In the genomic region with DNA sequence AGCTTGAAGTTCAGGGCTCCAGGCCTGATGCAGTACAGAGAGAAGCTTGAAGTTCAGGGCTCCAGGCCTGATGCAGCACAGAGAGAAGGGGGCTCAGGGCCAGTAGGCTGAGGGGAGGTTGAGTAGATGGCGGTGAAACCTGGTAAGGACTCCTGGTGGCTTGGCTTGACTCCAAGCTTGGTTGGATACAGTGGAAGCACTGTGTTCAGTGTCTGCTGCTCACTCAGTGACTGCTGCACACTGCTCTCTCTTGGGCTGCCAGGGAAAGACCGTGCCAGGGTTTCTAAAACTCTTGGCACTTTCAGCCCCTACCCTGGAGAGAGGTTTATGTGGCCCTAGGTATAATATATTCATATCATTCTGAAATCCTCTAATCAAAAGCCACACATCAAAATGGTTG, we compare ENCODE assay signal across 11 mouse cellular contexts.
DNase-seq lines count a peak whose midpoint lies in the region; ATAC-seq and TF ChIP-seq lines count a peak whose summit lies in the region.
"Had no signal": no experiment of that assay in that cellular context is flagged by ENCODE, and none has a peak within 500 bp of the region (broad histone marks: within the 10 kb centered on the region; RNA-seq: fewer than 3 reads in every experiment).

No protein-coding gene starts in this region.

- ATAC-seq in hindbrain, embryonic 13.5 days (ENCODE audit: low FRiP score), result peak; percentile 68; the same call in 1 of the 2 replicates
- peak; percentile 74 for ATAC-seq in forebrain, embryonic 13.5 days
- peak; percentile 74 for ATAC-seq in midbrain, embryonic 13.5 days

- no peak overlapping the region for H3K4me2 ChIP-seq in hindbrain, embryonic 13.5 days
- no peak overlapping the region for H3K4me2 ChIP-seq in forebrain, embryonic 13.5 days
- H3K4me2 ChIP-seq in midbrain, embryonic 13.5 days (replicated peaks), result no peak overlapping the region
- H3K4me2 ChIP-seq: liver, embryonic 15.5 days had no signal

- H3K27ac ChIP-seq in hindbrain, embryonic 13.5 days, result peak overlapping the region; percentile 60
- H3K27ac ChIP-seq in hindbrain, embryonic 10.5 days, result no peak overlapping the region
- peak overlapping the region; percentile 59 for H3K27ac ChIP-seq in forebrain, embryonic 13.5 days
- H3K27ac ChIP-seq in midbrain, embryonic 13.5 days, result peak overlapping the region; percentile 47; the same call in 1 of the 2 replicates
- H3K27ac ChIP-seq: liver, embryonic 15.5 days had no signal

- H3K4me1 ChIP-seq in hindbrain, embryonic 13.5 days (replicated peaks), result peaks cover 26% of the 10 kb centered on the region
- peaks cover 16% of the 10 kb centered on the region for H3K4me1 ChIP-seq in hindbrain, embryonic 10.5 days (replicated peaks)
- peaks cover 15% of the 10 kb centered on the region for H3K4me1 ChIP-seq in forebrain, embryonic 13.5 days
- peaks cover 13% of the 10 kb centered on the region; the same call in 1 of the 2 replicates for H3K4me1 ChIP-seq in midbrain, embryonic 13.5 days (replicated peaks)
- H3K4me1 ChIP-seq: liver, embryonic 15.5 days had no signal

- peaks cover 15% of the 10 kb centered on the region; the same call in 1 of the 2 replicates for H3K36me3 ChIP-seq in hindbrain, embryonic 13.5 days
- peaks cover 15% of the 10 kb centered on the region for H3K36me3 ChIP-seq in hindbrain, embryonic 10.5 days
- H3K36me3 ChIP-seq in forebrain, embryonic 13.5 days (ENCODE audit: poor library complexity, severe bottlenecking), result peaks cover 8% of the 10 kb centered on the region
- H3K36me3 ChIP-seq in midbrain, embryonic 13.5 days, result peaks cover 14% of the 10 kb centered on the region
- H3K36me3 ChIP-seq: liver, embryonic 15.5 days had no signal

- no peak overlapping the region for H3K9ac ChIP-seq in hindbrain, embryonic 13.5 days
- no peak overlapping the region for H3K9ac ChIP-seq in forebrain, embryonic 13.5 days
- H3K9ac ChIP-seq in midbrain, embryonic 13.5 days (replicated peaks), result no peak overlapping the region
- H3K9ac ChIP-seq: liver, embryonic 15.5 days had no signal

- H3K27me3 ChIP-seq in hindbrain, embryonic 13.5 days, result no peaks in the 10 kb centered on the region
- H3K27me3 ChIP-seq in hindbrain, embryonic 10.5 days (ENCODE audit: insufficient read depth, poor library complexity, severe bottlenecking), result no peaks in the 10 kb centered on the region
- no peaks in the 10 kb centered on the region for H3K27me3 ChIP-seq in forebrain, embryonic 13.5 days
- no peaks in the 10 kb centered on the region for H3K27me3 ChIP-seq in midbrain, embryonic 13.5 days
- H3K27me3 ChIP-seq: liver, embryonic 15.5 days had no signal

- H3K9me3 ChIP-seq in hindbrain, embryonic 13.5 days, result no peaks in the 10 kb centered on the region
- no peaks in the 10 kb centered on the region for H3K9me3 ChIP-seq in hindbrain, embryonic 10.5 days
- no peaks in the 10 kb centered on the region for H3K9me3 ChIP-seq in forebrain, embryonic 13.5 days (replicated peaks)
- no peaks in the 10 kb centered on the region for H3K9me3 ChIP-seq in midbrain, embryonic 13.5 days
- H3K9me3 ChIP-seq: liver, embryonic 15.5 days had no signal

- no peak for TF ChIP-seq CTCF in brain, embryonic 14.5 days (IDR thresholded peaks at IDR 0.05; ENCODE audit: borderline replicate concordance, extremely low read depth, insufficient read depth, insufficient read length)

- TF ChIP-seq POLR2A in brain, embryonic 14.5 days (IDR thresholded peaks at IDR 0.05; ENCODE audit: borderline replicate concordance, extremely low read depth, insufficient read depth, insufficient read length, poor library complexity, severe bottlenecking), result no peak

- no peak for DNase-seq in hindbrain, embryonic 10.5 days (ENCODE audit: low spot score)
- DNase-seq in brain, embryonic 14.5 days (ENCODE audit: low read depth), result peak; percentile 88
- DNase-seq in kidney, postnatal 4 days, result no peak
- no peak for DNase-seq in adipocyte (ENCODE audit: low spot score)
- no peak for DNase-seq in kidney, postnatal 36 days
- DNase-seq: gastrocnemius, postnatal 36 days; right cerebral cortex, postnatal 14 days had no signal

- H3K4me3 ChIP-seq in hindbrain, embryonic 13.5 days, result no peak overlapping the region
- H3K4me3 ChIP-seq in hindbrain, embryonic 10.5 days, result no peak overlapping the region
- no peak overlapping the region for H3K4me3 ChIP-seq in forebrain, embryonic 13.5 days
- H3K4me3 ChIP-seq in midbrain, embryonic 13.5 days (replicated peaks), result no peak overlapping the region
- H3K4me3 ChIP-seq: liver, embryonic 15.5 days had no signal

- 64% methylated on average over 2 of the region's 2 CpGs for WGBS in hindbrain, embryonic 13.5 days
- WGBS in hindbrain, embryonic 10.5 days, result 82% methylated on average over 2 of the region's 2 CpGs
- WGBS in forebrain, embryonic 13.5 days, result 54% methylated on average over 2 of the region's 2 CpGs
- 70% methylated on average over 2 of the region's 2 CpGs for WGBS in midbrain, embryonic 13.5 days
